Mouse (Mus musculus) right cerebral cortex, postnatal 36 days (tissue): ENCODE measurements around the gene Lztfl1.
"Not testable (repeated sequence)": the region's sequence is repeated elsewhere in the genome, so short reads cannot be mapped to it uniquely, and the experiment has no call there.

ENCODE experiments used
- DNase-seq, 2 experiments: peaks; one replicate each; pipeline ENCODE4 v3.0.0; 2022; ENCODE audit warnings: low spot score in 2 of 2, mixed read lengths in 1 of 2

The Lztfl1 gene

GRCm38 (mm10) chr9:123717186-123718008 lies at the start of gene Lztfl1:
Gene Lztfl1 (minus strand): TSS chr9:123717697.
- peak; percentile 97 to 98 for DNase-seq

- no peak for DNase-seq
Observed at GRCm38 (mm10) chr9:123766996-123767395, 49.5 kb upstream of the Lztfl1 start.

- DNase-seq: no peak
Observed at GRCm38 (mm10) chr9:123763771-123764170, 46.3 kb upstream of the Lztfl1 start.

GRCm38 (mm10) chr9:123762886-123763285 lies 45.4 kb upstream of the Lztfl1 start:
- DNase-seq: no peak

- DNase-seq: no peak
Observed at GRCm38 (mm10) chr9:123760806-123761205, 43.3 kb upstream of the Lztfl1 start.

GRCm38 (mm10) chr9:123758645-123759044 lies 41.1 kb upstream of the Lztfl1 start:
- DNase-seq: no peak

GRCm38 (mm10) chr9:123758156-123758555 lies 40.7 kb upstream of the Lztfl1 start:
- no peak for DNase-seq

GRCm38 (mm10) chr9:123757326-123757725 lies 39.8 kb upstream of the Lztfl1 start:
- DNase-seq: no peak

GRCm38 (mm10) chr9:123756752-123757151 lies 39.3 kb upstream of the Lztfl1 start:
- DNase-seq: no peak

GRCm38 (mm10) chr9:123754333-123754732 lies 36.8 kb upstream of the Lztfl1 start:
- no peak for DNase-seq

- DNase-seq: not testable (repeated sequence)
Observed at GRCm38 (mm10) chr9:123749687-123750086, 32.2 kb upstream of the Lztfl1 start.

GRCm38 (mm10) chr9:123740799-123741198 lies 23.3 kb upstream of the Lztfl1 start:
- DNase-seq: no peak

- DNase-seq: no peak
Observed at GRCm38 (mm10) chr9:123734133-123734532, 16.6 kb upstream of the Lztfl1 start.

- DNase-seq: no peak
Observed at GRCm38 (mm10) chr9:123731271-123731670, 13.8 kb upstream of the Lztfl1 start.

- DNase-seq: no peak
Observed at GRCm38 (mm10) chr9:123722737-123723493, 5.4 kb upstream of the Lztfl1 start.

GRCm38 (mm10) chr9:123716301-123716700 lies 1.2 kb downstream of the Lztfl1 start:
- DNase-seq: no peak

GRCm38 (mm10) chr9:123713111-123713510 lies 4.4 kb downstream of the Lztfl1 start:
- no peak for DNase-seq

- no peak for DNase-seq
Observed at GRCm38 (mm10) chr9:123709226-123709625, 8.3 kb downstream of the Lztfl1 start.

GRCm38 (mm10) chr9:123701822-123702221 lies 15.7 kb downstream of the Lztfl1 start:
- DNase-seq: no peak

GRCm38 (mm10) chr9:123695634-123696302 lies 21.7 kb downstream of the Lztfl1 start:
- DNase-seq: peak in 1 of 2 experiments; percentile 10

- no peak for DNase-seq
Observed at GRCm38 (mm10) chr9:123688227-123688626, 29.3 kb downstream of the Lztfl1 start.

GRCm38 (mm10) chr9:123686206-123686605 lies 31.3 kb downstream of the Lztfl1 start:
- no peak for DNase-seq
